Mouse (Mus musculus): ENCODE results near the gene Vcan. TPM values are rescaled to one million over a fixed set of nuclear protein-coding genes. Genes with fewer than 3 reads are reported as not detected.

The Vcan gene
- polyA plus RNA-seq, 1 experiment from 2014 or later, result 115 TPM

- Histone ChIP-seq H3K36me3 (ENCODE audit: control insufficient read depth, insufficient read depth, low read length) (0 out of 2 replicates have a peak, but pooled peaks cover 3% of the 10 kb centered on the region), H3K9ac (ENCODE audit: low read depth, low read length) (peak overlapping the region; percentile 92), H3K27me3 (replicated peaks; ENCODE audit: control insufficient read depth, insufficient read depth, low read length) (no peaks in the 10 kb centered on the region), H3K9me3 (ENCODE audit: control insufficient read depth, low read length) (no peaks in the 10 kb centered on the region), H3K4me2 (ENCODE audit: low read depth, low read length) (peak overlapping the region; percentile 84), H3K27ac (replicated peaks; ENCODE audit: low read depth, low read length) (peak overlapping the region; percentile 95), H3K4me3 (ENCODE audit: low read depth, low read length) (peak overlapping the region; percentile 72), H3K4me1 (ENCODE audit: control insufficient read depth, insufficient read depth, low read length) (peaks cover 12% of the 10 kb centered on the region)
- ATAC-seq (ENCODE audit: low read depth) (no peak), DNase-seq (ENCODE audit: low spot score) (no peak)
- 0% methylated on average over 24 of the region's 24 CpGs for WGBS
Measured at GRCm38 (mm10) chr13:89739696-89740242, 2.5 kb downstream of the Vcan start.

- Histone ChIP-seq H3K4me1 (ENCODE audit: control insufficient read depth, insufficient read depth, low read length) (peaks cover 12% of the 10 kb centered on the region), H3K4me2 (ENCODE audit: low read depth, low read length) (peak overlapping the region; percentile 84), H3K9ac (ENCODE audit: low read depth, low read length) (peak overlapping the region; percentile 92), H3K36me3 (ENCODE audit: control insufficient read depth, insufficient read depth, low read length) (0 out of 2 replicates have a peak, but pooled peaks cover 3% of the 10 kb centered on the region), H3K27me3 (replicated peaks; ENCODE audit: control insufficient read depth, insufficient read depth, low read length) (no peaks in the 10 kb centered on the region), H3K4me3 (ENCODE audit: low read depth, low read length) (peak overlapping the region; percentile 72), H3K27ac (replicated peaks; ENCODE audit: low read depth, low read length) (peak overlapping the region; percentile 95), H3K9me3 (ENCODE audit: control insufficient read depth, low read length) (no peaks in the 10 kb centered on the region)
- ATAC-seq (ENCODE audit: low read depth) (peak; percentile 74), DNase-seq (ENCODE audit: low spot score) (peak; percentile 95)
- 2% methylated on average over 30 of the region's 31 CpGs for WGBS
Measured at GRCm38 (mm10) chr13:89738776-89739695, 3.3 kb downstream of the Vcan start.

GRCm38 (mm10) chr13:89738275-89738674 lies 4.0 kb downstream of the Vcan start:
- Histone ChIP-seq H3K4me3 (ENCODE audit: low read depth, low read length) (peak overlapping the region; percentile 72), H3K4me2 (ENCODE audit: low read depth, low read length) (peak overlapping the region; percentile 84), H3K27ac (replicated peaks; ENCODE audit: low read depth, low read length) (no peak overlapping the region), H3K36me3 (ENCODE audit: control insufficient read depth, insufficient read depth, low read length) (0 out of 2 replicates have a peak, but pooled peaks cover 3% of the 10 kb centered on the region), H3K4me1 (ENCODE audit: control insufficient read depth, insufficient read depth, low read length) (peaks cover 12% of the 10 kb centered on the region), H3K27me3 (replicated peaks; ENCODE audit: control insufficient read depth, insufficient read depth, low read length) (no peaks in the 10 kb centered on the region), H3K9me3 (ENCODE audit: control insufficient read depth, low read length) (no peaks in the 10 kb centered on the region), H3K9ac (ENCODE audit: low read depth, low read length) (no peak overlapping the region)
- 55% methylated on average over 2 of the region's 2 CpGs for WGBS
- ATAC-seq (ENCODE audit: low read depth) (no peak), DNase-seq (ENCODE audit: low spot score) (no peak)

GRCm38 (mm10) chr13:89735111-89735510 lies 7.2 kb downstream of the Vcan start:
- peaks cover 15% of the 10 kb centered on the region; the same call in 1 of the 2 replicates for H3K36me3 ChIP-seq (ENCODE audit: control insufficient read depth, insufficient read depth, low read length)
- WGBS, result 64% methylated on average over 5 of the region's 5 CpGs
- peaks cover 7% of the 10 kb centered on the region; the same call in 1 of the 2 replicates for H3K4me1 ChIP-seq (ENCODE audit: control insufficient read depth, insufficient read depth, low read length)
- H3K4me3 ChIP-seq (ENCODE audit: low read depth, low read length), result no peak overlapping the region
- no peak overlapping the region for H3K4me2 ChIP-seq (ENCODE audit: low read depth, low read length)
- no peak overlapping the region for H3K9ac ChIP-seq (ENCODE audit: low read depth, low read length)
- no peaks in the 10 kb centered on the region for H3K27me3 ChIP-seq (replicated peaks; ENCODE audit: control insufficient read depth, insufficient read depth, low read length)
- H3K9me3 ChIP-seq (ENCODE audit: control insufficient read depth, low read length), result no peaks in the 10 kb centered on the region
- H3K27ac ChIP-seq (replicated peaks; ENCODE audit: low read depth, low read length), result no peak overlapping the region
- ATAC-seq (ENCODE audit: low read depth), result no peak
- DNase-seq (ENCODE audit: low spot score), result no peak

- Histone ChIP-seq H3K27me3 (replicated peaks; ENCODE audit: control insufficient read depth, insufficient read depth, low read length) (no peaks in the 10 kb centered on the region), H3K4me2 (ENCODE audit: low read depth, low read length) (no peak overlapping the region), H3K36me3 (ENCODE audit: control insufficient read depth, insufficient read depth, low read length) (peaks cover 57% of the 10 kb centered on the region), H3K4me1 (ENCODE audit: control insufficient read depth, insufficient read depth, low read length) (no peaks in the 10 kb centered on the region), H3K9me3 (ENCODE audit: control insufficient read depth, low read length) (no peaks in the 10 kb centered on the region), H3K27ac (replicated peaks; ENCODE audit: low read depth, low read length) (no peak overlapping the region), H3K4me3 (ENCODE audit: low read depth, low read length) (no peak overlapping the region), H3K9ac (ENCODE audit: low read depth, low read length) (no peak overlapping the region)
- no peak for ATAC-seq (ENCODE audit: low read depth)
- WGBS, result 20% methylated on average over 2 of the region's 2 CpGs
- no peak for DNase-seq (ENCODE audit: low spot score)
Measured at GRCm38 (mm10) chr13:89726492-89726891, 15.8 kb downstream of the Vcan start.

- Histone ChIP-seq H3K9me3 (ENCODE audit: control insufficient read depth, low read length) (no peaks in the 10 kb centered on the region), H3K4me3 (ENCODE audit: low read depth, low read length) (no peak overlapping the region), H3K27ac (replicated peaks; ENCODE audit: low read depth, low read length) (no peak overlapping the region), H3K36me3 (ENCODE audit: control insufficient read depth, insufficient read depth, low read length) (peaks cover 67% of the 10 kb centered on the region), H3K27me3 (replicated peaks; ENCODE audit: control insufficient read depth, insufficient read depth, low read length) (no peaks in the 10 kb centered on the region), H3K4me1 (ENCODE audit: control insufficient read depth, insufficient read depth, low read length) (no peaks in the 10 kb centered on the region), H3K4me2 (ENCODE audit: low read depth, low read length) (no peak overlapping the region), H3K9ac (ENCODE audit: low read depth, low read length) (no peak overlapping the region)
- DNase-seq (ENCODE audit: low spot score), result no peak
- ATAC-seq (ENCODE audit: low read depth), result no peak
- 62% methylated on average over 3 of the region's 3 CpGs for WGBS
Measured at GRCm38 (mm10) chr13:89720497-89720896, 21.8 kb downstream of the Vcan start.

GRCm38 (mm10) chr13:89709497-89710201 lies 32.7 kb downstream of the Vcan start:
- Histone ChIP-seq H3K9me3 (ENCODE audit: control insufficient read depth, low read length) (no peaks in the 10 kb centered on the region), H3K4me3 (ENCODE audit: low read depth, low read length) (no peak overlapping the region), H3K9ac (ENCODE audit: low read depth, low read length) (no peak overlapping the region), H3K4me1 (ENCODE audit: control insufficient read depth, insufficient read depth, low read length) (peaks cover 6% of the 10 kb centered on the region; the same call in 1 of the 2 replicates), H3K4me2 (ENCODE audit: low read depth, low read length) (no peak overlapping the region), H3K27me3 (replicated peaks; ENCODE audit: control insufficient read depth, insufficient read depth, low read length) (no peaks in the 10 kb centered on the region), H3K36me3 (ENCODE audit: control insufficient read depth, insufficient read depth, low read length) (peaks cover 33% of the 10 kb centered on the region), H3K27ac (replicated peaks; ENCODE audit: low read depth, low read length) (no peak overlapping the region)
- no peak for DNase-seq (ENCODE audit: low spot score)
- ATAC-seq (ENCODE audit: low read depth), result no peak
- WGBS, result 77% methylated on average over 4 of the region's 4 CpGs

- 33% methylated on average over 7 of the region's 7 CpGs for WGBS
- Histone ChIP-seq H3K4me2 (ENCODE audit: low read depth, low read length) (no peak overlapping the region), H3K4me3 (ENCODE audit: low read depth, low read length) (no peak overlapping the region), H3K9ac (ENCODE audit: low read depth, low read length) (no peak overlapping the region), H3K4me1 (ENCODE audit: control insufficient read depth, insufficient read depth, low read length) (peaks cover 6% of the 10 kb centered on the region; the same call in 1 of the 2 replicates), H3K9me3 (ENCODE audit: control insufficient read depth, low read length) (no peaks in the 10 kb centered on the region), H3K27me3 (replicated peaks; ENCODE audit: control insufficient read depth, insufficient read depth, low read length) (no peaks in the 10 kb centered on the region), H3K27ac (replicated peaks; ENCODE audit: low read depth, low read length) (peak overlapping the region; percentile 56), H3K36me3 (ENCODE audit: control insufficient read depth, insufficient read depth, low read length) (peaks cover 42% of the 10 kb centered on the region)
- ATAC-seq (ENCODE audit: low read depth), result 0 out of 2 replicates have a peak, but pooled peaks have one; percentile 57
- DNase-seq (ENCODE audit: low spot score), result peak; percentile 86
Measured at GRCm38 (mm10) chr13:89708151-89708927, 34.0 kb downstream of the Vcan start.

All from embryonic facial prominence, embryonic 14.5 days (tissue).